Mouse (Mus musculus) left cerebral cortex, adult 9 months (tissue): ENCODE results near the gene Wipi1.

Source experiments
- DNase-seq, 2 experiments: peaks; one replicate each; pipeline ENCODE4 v3.0.0; 2022; ENCODE audit warnings: low spot score in 2 of 2

The Wipi1 gene

DNA sequence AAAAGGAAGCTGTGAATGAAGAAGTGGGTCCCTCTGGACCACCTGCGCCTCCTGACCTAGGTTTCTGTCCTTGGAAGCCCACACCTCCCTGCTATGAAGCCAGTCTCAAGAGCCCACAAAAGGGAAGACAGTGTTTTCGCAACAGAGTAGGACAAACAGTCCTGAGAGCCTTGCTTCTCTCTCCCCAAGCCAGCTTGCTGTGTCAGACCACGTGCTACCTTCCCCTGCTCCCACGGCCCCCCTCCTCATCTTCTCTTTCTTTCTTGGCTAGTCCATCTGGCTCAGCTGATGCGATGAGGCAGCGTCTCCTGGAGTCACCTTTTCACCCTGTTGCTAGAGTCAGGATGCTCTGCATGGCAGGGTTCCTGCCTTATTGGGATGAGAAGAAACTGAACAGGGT lies 72.5 kb downstream of the Wipi1 start:
- no peak for DNase-seq

DNA sequence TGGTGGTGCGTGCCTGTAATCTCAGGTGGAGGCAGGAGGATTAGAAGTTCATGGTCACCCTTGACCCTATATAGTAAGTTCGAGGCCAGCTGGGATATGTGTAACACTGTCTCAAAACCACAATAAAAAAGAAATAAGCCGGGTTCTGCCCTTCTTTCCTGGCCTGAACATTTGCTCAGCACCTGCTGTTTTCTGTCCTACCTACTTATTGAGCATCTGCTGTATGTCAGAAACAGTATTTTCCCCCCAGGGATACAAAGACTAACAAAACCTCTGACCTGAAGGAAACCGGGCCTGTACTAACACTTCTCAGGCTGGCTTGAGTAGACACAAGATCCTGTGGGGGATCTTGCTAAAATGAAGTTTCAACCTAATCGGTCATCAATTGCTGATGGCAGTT lies 74.8 kb downstream of the Wipi1 start:
- no peak for DNase-seq

DNA sequence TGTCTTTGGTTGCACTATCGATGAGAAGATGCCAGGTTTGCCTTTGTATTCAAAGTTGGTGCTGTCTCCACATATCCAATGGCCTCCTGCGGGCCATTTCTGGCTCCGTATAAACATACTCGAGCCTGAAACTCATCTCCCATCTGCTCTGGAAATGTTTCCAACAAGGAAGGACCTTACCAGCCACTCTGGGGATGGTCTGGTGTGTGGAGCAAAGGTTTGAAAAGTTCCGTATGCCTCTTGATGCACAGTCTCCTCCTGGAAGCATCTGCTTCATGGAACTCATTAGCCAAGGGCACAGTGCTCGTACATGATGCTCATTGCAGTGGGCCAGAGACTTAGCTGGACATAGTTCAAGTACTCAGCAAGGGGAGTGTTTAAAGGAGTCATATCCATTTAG lies 75.8 kb downstream of the Wipi1 start:
- DNase-seq: no peak

DNA sequence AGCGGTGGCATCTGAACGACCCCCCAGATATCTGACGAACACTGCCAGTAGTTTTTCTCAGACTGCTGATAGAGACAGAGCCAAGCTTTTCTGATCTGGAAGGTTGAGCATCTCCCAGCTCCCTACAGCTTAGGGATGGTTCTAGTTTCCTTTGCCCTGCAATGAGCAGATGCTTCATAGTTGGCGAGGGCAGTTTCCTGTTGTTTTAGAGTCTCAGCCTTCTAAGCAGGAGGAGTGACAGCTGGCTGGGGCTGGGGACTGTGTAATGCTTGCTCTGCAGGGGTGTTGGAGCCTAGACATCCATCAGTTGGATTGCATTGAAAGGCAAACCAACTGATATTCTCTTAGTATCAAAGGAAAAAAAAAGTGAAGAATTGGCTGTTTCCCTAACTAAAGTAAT lies 81.7 kb downstream of the Wipi1 start:
- no peak for DNase-seq

DNA sequence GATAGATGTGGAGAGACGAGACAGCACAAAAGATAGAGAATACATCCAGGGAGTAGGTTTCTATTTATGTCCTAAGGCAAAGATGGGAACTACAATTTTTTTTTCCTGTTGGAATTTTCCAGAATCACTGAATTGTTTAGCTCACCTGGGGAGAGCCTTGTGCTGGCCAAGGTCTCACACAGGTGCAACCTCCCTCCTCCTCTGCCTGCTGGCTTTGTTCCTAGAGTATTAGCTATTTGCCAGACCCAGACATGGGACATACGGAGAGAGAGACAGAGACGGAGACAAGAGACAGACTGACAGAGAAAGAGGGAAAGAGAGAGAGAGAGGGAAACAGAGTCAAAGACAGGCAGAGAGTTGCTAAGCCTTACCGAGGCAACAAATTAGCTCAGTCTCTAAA lies 86.2 kb downstream of the Wipi1 start:
- DNase-seq: no peak

DNA sequence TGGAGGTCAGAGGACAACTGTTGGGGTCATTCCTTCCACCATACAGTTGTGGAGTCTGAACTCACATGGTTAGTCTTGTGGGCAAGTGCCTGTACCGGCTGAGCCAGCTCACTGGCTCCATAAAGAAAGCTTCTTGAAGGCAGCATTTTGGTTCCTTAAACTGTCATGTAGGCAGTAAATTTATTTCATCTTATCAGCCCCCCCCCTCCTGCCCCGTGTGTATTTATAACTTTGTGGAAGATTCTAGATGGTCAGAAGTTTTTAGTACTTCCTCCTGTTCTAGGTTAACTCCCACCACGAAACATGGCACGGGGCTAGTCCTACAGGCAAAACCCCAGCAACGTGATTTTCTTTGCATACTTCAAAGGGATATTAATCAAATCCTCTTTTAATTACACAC lies 86.9 kb downstream of the Wipi1 start:
- no peak for DNase-seq
